Comparison of ENCODE assay signal across 29 mouse cellular contexts in the genomic region with DNA sequence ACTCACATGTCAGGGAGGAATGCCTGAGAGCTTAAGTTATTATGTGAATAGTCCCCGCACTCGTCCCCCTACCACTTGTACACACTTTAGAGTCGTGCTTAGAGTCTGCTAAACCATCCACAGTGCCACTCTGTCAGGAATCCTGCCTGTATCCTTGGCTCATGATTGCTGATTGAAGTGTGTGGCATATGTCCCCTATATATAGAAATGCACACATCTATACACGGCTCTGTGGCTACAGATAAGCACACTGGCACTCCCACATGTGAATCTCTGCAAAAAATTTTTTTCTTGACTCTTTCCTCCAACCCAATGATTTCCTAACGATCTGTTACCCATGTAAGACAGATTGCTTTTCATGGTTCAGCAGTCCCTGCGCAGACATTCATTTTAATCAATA.
A peak's percentile ranks its signal among the peaks of the same experiment; 100 is the strongest.
DNase-seq lines count a peak whose midpoint lies in the region; ATAC-seq and TF ChIP-seq lines count a peak whose summit lies in the region.
"Had no signal": no experiment of that assay in that cellular context is flagged by ENCODE, and none has a peak within 500 bp of the region (broad histone marks: within the 10 kb centered on the region; RNA-seq: fewer than 3 reads in every experiment).

No protein-coding gene starts in this region.

- H3K36me3 ChIP-seq in forebrain, embryonic 16.5 days (ENCODE audit: control insufficient read depth, insufficient read depth) = no peaks in the 10 kb centered on the region
- no peaks in the 10 kb centered on the region for H3K36me3 ChIP-seq in forebrain, embryonic 13.5 days (ENCODE audit: poor library complexity, severe bottlenecking)
- H3K36me3 ChIP-seq: embryonic facial prominence, embryonic 13.5 days; G1E; hindbrain, embryonic 13.5 days; limb, embryonic 12.5 days; liver, embryonic 15.5 days had no signal

- intact Hi-C loops in left cerebral cortex, postnatal 14 days (cut with DNase I) = loop anchor here (10.0 kb wide), 1 partner anchor 180 kb away; no protein-coding TSS in a partner anchor
- intact Hi-C loops in left cerebral cortex, adult 2 months (cut with DNase I) = loop anchor here (2.0 kb wide), 1 partner anchor 132 kb away; no protein-coding TSS in a partner anchor

- no peak overlapping the region for H3K4me3 ChIP-seq in forebrain, embryonic 16.5 days (replicated peaks; ENCODE audit: low read length)
- no peak overlapping the region for H3K4me3 ChIP-seq in forebrain, embryonic 13.5 days
- H3K4me3 ChIP-seq in layer of hippocampus, adult 2 months = no peak overlapping the region
- no peak overlapping the region for H3K4me3 ChIP-seq in left cerebral cortex, adult 2 months
- H3K4me3 ChIP-seq: embryonic facial prominence, embryonic 13.5 days; hindbrain, embryonic 13.5 days; limb, embryonic 12.5 days; liver, embryonic 15.5 days had no signal

- no peak overlapping the region for H3K9ac ChIP-seq in forebrain, embryonic 16.5 days (replicated peaks; ENCODE audit: low read depth, low read length)
- H3K9ac ChIP-seq in forebrain, embryonic 13.5 days = no peak overlapping the region
- H3K9ac ChIP-seq: embryonic facial prominence, embryonic 13.5 days; hindbrain, embryonic 13.5 days; limb, embryonic 12.5 days; liver, embryonic 15.5 days; lung, embryonic 14.5 days had no signal

- no peak overlapping the region for H3K4me2 ChIP-seq in forebrain, embryonic 16.5 days (ENCODE audit: low read length)
- no peak overlapping the region for H3K4me2 ChIP-seq in forebrain, embryonic 13.5 days
- H3K4me2 ChIP-seq: embryonic facial prominence, embryonic 13.5 days; heart, embryonic 11.5 days; hindbrain, embryonic 13.5 days; limb, embryonic 12.5 days; liver, embryonic 15.5 days; lung, embryonic 14.5 days had no signal

- DNase-seq in layer of hippocampus, adult 2 months (ENCODE audit: low spot score in 2 of 2) = peak in 1 of 2 experiments; percentile 37
- no peak for DNase-seq in layer of hippocampus, postnatal 36 days
- peak; percentile 11 to 28 for DNase-seq in left cerebral cortex, postnatal 14 days (ENCODE audit: low spot score in 2 of 2)
- no peak for DNase-seq in left cerebral cortex, adult 2 months (ENCODE audit: extremely low spot score in 1 of 2, low spot score in 2 of 2)
- no peak for DNase-seq in right cerebral cortex, postnatal 25 days
- DNase-seq: adrenal gland, adult 8-10 months; cerebellum, adult 11-12 months; cerebellum, adult 9-11 months; gastrocnemius, postnatal 25 days; heart, adult 18-20 months; heart, postnatal 4 days; kidney, adult 8-10 months; lung, embryonic 14.5 days; lung, postnatal 14 days; midbrain, embryonic 14.5 days; right cerebral cortex, postnatal 14 days; spleen, adult 18-20 months; thymus, adult 18-20 months; thymus, postnatal 25 days had no signal

- H3K27me3 ChIP-seq in forebrain, embryonic 16.5 days (replicated peaks; ENCODE audit: control insufficient read depth, insufficient read depth, low read length) = no peaks in the 10 kb centered on the region
- no peaks in the 10 kb centered on the region for H3K27me3 ChIP-seq in forebrain, embryonic 13.5 days
- H3K27me3 ChIP-seq: embryonic facial prominence, embryonic 13.5 days; liver, embryonic 15.5 days had no signal

- peak; percentile 70 for ATAC-seq in forebrain, embryonic 16.5 days
- no peak for ATAC-seq in forebrain, embryonic 13.5 days
- ATAC-seq: intestine, embryonic 16.5 days had no signal

- no peaks in the 10 kb centered on the region for H3K9me3 ChIP-seq in forebrain, embryonic 16.5 days (ENCODE audit: control insufficient read depth, low read length)
- no peaks in the 10 kb centered on the region for H3K9me3 ChIP-seq in forebrain, embryonic 13.5 days (replicated peaks)
- H3K9me3 ChIP-seq: embryonic facial prominence, embryonic 13.5 days; G1E; hindbrain, embryonic 13.5 days; limb, embryonic 12.5 days; liver, embryonic 15.5 days had no signal

- TF ChIP-seq CTCF in layer of hippocampus, adult 2 months (conservative IDR thresholded peaks at IDR 0.05) = no peak
- no peak for TF ChIP-seq CTCF in left cerebral cortex, adult 2 months (IDR thresholded peaks at IDR 0.05)

- no peaks in the 10 kb centered on the region for H3K4me1 ChIP-seq in forebrain, embryonic 16.5 days (replicated peaks; ENCODE audit: control insufficient read depth, insufficient read depth, low read length)
- H3K4me1 ChIP-seq in forebrain, embryonic 13.5 days = peaks cover 4% of the 10 kb centered on the region; the same call in 1 of the 2 replicates
- H3K4me1 ChIP-seq: embryonic facial prominence, embryonic 13.5 days; hindbrain, embryonic 13.5 days; limb, embryonic 12.5 days; liver, embryonic 15.5 days had no signal

- no peak overlapping the region for H3K27ac ChIP-seq in forebrain, embryonic 16.5 days (ENCODE audit: low read length)
- no peak overlapping the region for H3K27ac ChIP-seq in forebrain, embryonic 13.5 days
- 0 out of 2 replicates have a peak overlapping the region, but pooled peaks have one; percentile 5 for H3K27ac ChIP-seq in layer of hippocampus, adult 2 months
- no peak overlapping the region for H3K27ac ChIP-seq in left cerebral cortex, adult 2 months
- H3K27ac ChIP-seq: embryonic facial prominence, embryonic 13.5 days; hindbrain, embryonic 13.5 days; kidney, postnatal 0 days; limb, embryonic 12.5 days; liver, embryonic 15.5 days had no signal

- WGBS in forebrain, embryonic 16.5 days = 44% methylated on average over 6 of the region's 6 CpGs
- WGBS in forebrain, embryonic 13.5 days = 62% methylated on average over 6 of the region's 6 CpGs

Comparison
In these comparisons a context has a peak if more than half of its experiments do, and no peak if none do; other contexts are left out.
1. DNase-seq: peak in left cerebral cortex, postnatal 14 days (2 of 2); none in layer of hippocampus, postnatal 36 days (0 of 2), left cerebral cortex, adult 2 months (0 of 2) and right cerebral cortex, postnatal 25 days (single experiment).